Mouse (Mus musculus): ENCODE measurements at regions not wholly inside any gene's neighbourhood (a gene's known extent, or its start where the extent isn't known, plus 50 kb on each side); places are given as distances from the start of the nearest gene placed in this dataset.

- no peak for TF ChIP-seq POU5F1 (IDR thresholded peaks at IDR 0.05; ENCODE audit: borderline replicate concordance, low read length)
- TF ChIP-seq NANOG (IDR thresholded peaks at IDR 0.05; ENCODE audit: borderline replicate concordance, low read length), result no peak
- no peak for TF ChIP-seq CTCF (conservative IDR thresholded peaks at IDR 0.05; ENCODE audit: low read length)
- no peaks in the 10 kb centered on the region for H3K36me3 ChIP-seq (ENCODE audit: insufficient read depth, low read length)
- H3K4me1 ChIP-seq (replicated peaks; ENCODE audit: low read depth, low read length), result no peaks in the 10 kb centered on the region
- H3K4me3 ChIP-seq (replicated peaks; ENCODE audit: low read length), result no peak overlapping the region
- H3K27me3 ChIP-seq (ENCODE audit: insufficient read depth, low read length), result peaks cover 5% of the 10 kb centered on the region; the same call in 1 of the 2 replicates
- H3K9me3 ChIP-seq (ENCODE audit: low read length), result no peaks in the 10 kb centered on the region
Observed at GRCm38 (mm10) chr11:86430287-86430686, 54.2 kb upstream of the Rnft1 start.

DNA sequence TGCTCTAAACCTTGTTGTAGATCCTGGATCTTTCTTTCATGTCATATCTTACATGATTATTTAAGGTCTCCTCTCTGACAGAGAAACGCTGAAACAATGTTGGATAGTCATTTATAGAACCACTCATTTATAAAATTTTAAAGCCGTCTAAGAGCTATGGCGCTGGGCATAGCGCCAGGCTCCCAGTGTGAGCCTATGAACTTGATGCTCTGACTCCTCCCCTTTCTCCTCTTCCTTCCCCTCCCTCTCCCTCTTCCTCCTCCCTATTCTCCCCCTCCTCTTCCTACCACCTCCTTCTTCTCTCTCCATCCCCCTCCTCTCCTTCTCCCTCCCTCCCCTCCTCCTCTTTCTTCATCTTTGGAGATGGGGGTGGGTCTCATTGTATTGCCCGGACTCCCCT lies 52.9 kb upstream of the Rnft1 start:
- H3K9me3 ChIP-seq (ENCODE audit: low read length), result no peaks in the 10 kb centered on the region
- peaks cover 5% of the 10 kb centered on the region; the same call in 1 of the 2 replicates for H3K27me3 ChIP-seq (ENCODE audit: insufficient read depth, low read length)
- peaks cover 12% of the 10 kb centered on the region for H3K4me1 ChIP-seq (replicated peaks; ENCODE audit: low read depth, low read length)
- no peak overlapping the region for H3K4me3 ChIP-seq (replicated peaks; ENCODE audit: low read length)
- H3K36me3 ChIP-seq (ENCODE audit: insufficient read depth, low read length), result no peaks in the 10 kb centered on the region
- TF ChIP-seq CTCF (conservative IDR thresholded peaks at IDR 0.05; ENCODE audit: low read length) (no peak), POU5F1 (IDR thresholded peaks at IDR 0.05; ENCODE audit: borderline replicate concordance, low read length) (no peak), NANOG (IDR thresholded peaks at IDR 0.05; ENCODE audit: borderline replicate concordance, low read length) (no peak)

DNA sequence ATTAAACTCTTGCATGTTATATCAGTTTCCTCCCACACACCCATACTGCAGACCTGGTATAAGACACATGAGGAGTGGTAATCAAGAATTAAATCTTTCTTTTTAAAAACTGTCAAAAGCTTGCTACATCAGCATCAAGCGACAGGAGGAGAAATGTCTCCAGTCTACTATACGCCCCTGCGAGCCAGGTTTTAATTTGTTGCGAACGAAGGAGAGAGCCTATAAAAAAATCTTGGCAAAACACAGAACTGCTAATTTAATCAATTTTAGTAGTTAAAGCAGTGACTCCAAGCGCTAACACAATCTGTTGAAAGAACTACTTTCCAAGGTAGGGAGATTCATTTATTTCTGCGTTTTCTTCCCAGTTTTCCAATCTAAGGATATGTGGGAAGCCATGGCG lies 50.4 kb upstream of the Rnft1 start:
- Histone ChIP-seq H3K9me3 (ENCODE audit: low read length) (no peaks in the 10 kb centered on the region), H3K27me3 (ENCODE audit: insufficient read depth, low read length) (peaks cover 12% of the 10 kb centered on the region), H3K4me3 (replicated peaks; ENCODE audit: low read length) (no peak overlapping the region), H3K36me3 (ENCODE audit: insufficient read depth, low read length) (no peaks in the 10 kb centered on the region), H3K4me1 (replicated peaks; ENCODE audit: low read depth, low read length) (peaks cover 12% of the 10 kb centered on the region)
- TF ChIP-seq CTCF (conservative IDR thresholded peaks at IDR 0.05; ENCODE audit: low read length) (no peak), POU5F1 (IDR thresholded peaks at IDR 0.05; ENCODE audit: borderline replicate concordance, low read length) (no peak), NANOG (IDR thresholded peaks at IDR 0.05; ENCODE audit: borderline replicate concordance, low read length) (no peak)
